Mouse (Mus musculus): ENCODE measurements at regions not wholly inside any gene's neighbourhood (a gene's known extent, or its start where the extent isn't known, plus 50 kb on each side); places are given as distances from the start of the nearest gene placed in this dataset.
A peak's percentile ranks its signal among the peaks of the same experiment; 100 is the strongest.

DNA sequence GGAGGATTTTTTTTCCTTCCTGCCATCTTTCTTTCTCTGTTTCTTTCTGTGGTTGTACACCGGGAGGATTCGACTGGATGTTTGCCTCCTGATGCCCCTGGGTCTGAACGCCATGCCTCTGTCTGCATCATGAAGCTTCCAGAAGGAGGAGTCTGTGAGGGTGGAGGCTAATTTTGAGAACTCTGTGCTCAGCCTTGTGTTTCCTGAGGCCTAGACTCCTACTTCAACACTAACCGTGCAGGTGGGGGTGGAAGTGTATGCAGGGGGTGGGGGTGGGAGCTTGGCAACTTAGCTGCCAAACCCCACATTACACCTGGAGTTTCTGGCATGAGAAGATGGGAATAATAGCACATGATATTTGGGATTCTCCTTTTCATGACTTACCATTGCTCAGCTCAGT, 82.0 kb upstream of the Sorcs3 start:
- Histone ChIP-seq H3K27ac (0 out of 2 replicates have a peak overlapping the region, but pooled peaks have one; percentile 4), H3K9me3 (ENCODE audit: control insufficient read depth, low read length) (no peaks in the 10 kb centered on the region), H3K4me1 (replicated peaks; ENCODE audit: control insufficient read depth, insufficient read depth, low read length) (peaks cover 3% of the 10 kb centered on the region; the same call in 1 of the 2 replicates), H3K36me3 (replicated peaks; ENCODE audit: control insufficient read depth, insufficient read depth) (no peaks in the 10 kb centered on the region), H3K9ac (no peak overlapping the region), H3K4me2 (replicated peaks) (no peak overlapping the region), H3K4me3 (replicated peaks; ENCODE audit: low read length) (no peak overlapping the region), H3K27me3 (ENCODE audit: control insufficient read depth, insufficient read depth, low read length) (no peaks in the 10 kb centered on the region)
- WGBS, result 68% methylated on average over 4 of the region's 4 CpGs
- DNase-seq (ENCODE audit: low spot score) (no peak), ATAC-seq (ENCODE audit: low FRiP score) (no peak)

GRCm38 (mm10) chr19:48125731-48126130, 80.1 kb upstream of the Sorcs3 start:
- no peaks in the 10 kb centered on the region for H3K9me3 ChIP-seq (ENCODE audit: control insufficient read depth, low read length)
- peaks cover 3% of the 10 kb centered on the region; the same call in 1 of the 2 replicates for H3K4me1 ChIP-seq (replicated peaks; ENCODE audit: control insufficient read depth, insufficient read depth, low read length)
- no peak overlapping the region for H3K4me3 ChIP-seq (replicated peaks; ENCODE audit: low read length)
- H3K27ac ChIP-seq, result no peak overlapping the region
- no peaks in the 10 kb centered on the region for H3K27me3 ChIP-seq (ENCODE audit: control insufficient read depth, insufficient read depth, low read length)
- DNase-seq (ENCODE audit: low spot score), result no peak
- ATAC-seq (ENCODE audit: low FRiP score), result no peak
- no peak overlapping the region for H3K9ac ChIP-seq
- no peak overlapping the region for H3K4me2 ChIP-seq (replicated peaks)
- WGBS, result 85% methylated on average over 6 of the region's 6 CpGs
- H3K36me3 ChIP-seq (replicated peaks; ENCODE audit: control insufficient read depth, insufficient read depth), result no peaks in the 10 kb centered on the region

DNA sequence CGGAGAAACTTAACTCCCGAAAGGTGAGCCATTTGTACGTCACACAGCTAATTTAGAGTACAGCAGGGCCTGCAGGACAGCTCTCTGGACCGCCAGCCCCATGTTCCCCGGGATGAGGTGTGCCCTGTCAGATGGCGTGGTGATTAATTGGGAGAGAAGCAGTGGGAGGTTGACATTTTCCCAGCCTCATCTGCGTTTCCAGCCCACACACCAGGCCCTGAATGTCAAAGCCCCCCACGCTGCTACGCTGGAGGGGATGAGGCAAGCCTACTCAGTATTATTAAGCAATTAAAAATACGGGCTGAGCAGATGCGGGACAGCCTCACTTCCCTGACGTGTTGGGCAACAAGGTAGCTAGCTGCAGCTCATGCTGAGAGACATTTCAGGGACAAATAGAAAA, 77.7 kb upstream of the Sorcs3 start:
- H3K4me3 ChIP-seq (replicated peaks; ENCODE audit: low read length), result no peak overlapping the region
- H3K36me3 ChIP-seq (replicated peaks; ENCODE audit: control insufficient read depth, insufficient read depth), result no peaks in the 10 kb centered on the region
- H3K27ac ChIP-seq, result no peak overlapping the region
- WGBS, result 39% methylated on average over 12 of the region's 12 CpGs
- H3K4me1 ChIP-seq (replicated peaks; ENCODE audit: control insufficient read depth, insufficient read depth, low read length), result peaks cover 3% of the 10 kb centered on the region; the same call in 1 of the 2 replicates
- ATAC-seq (ENCODE audit: low FRiP score), result no peak
- H3K9ac ChIP-seq, result no peak overlapping the region
- H3K9me3 ChIP-seq (ENCODE audit: control insufficient read depth, low read length), result no peaks in the 10 kb centered on the region
- no peaks in the 10 kb centered on the region for H3K27me3 ChIP-seq (ENCODE audit: control insufficient read depth, insufficient read depth, low read length)
- DNase-seq (ENCODE audit: low spot score), result no peak
- H3K4me2 ChIP-seq (replicated peaks), result no peak overlapping the region

DNA sequence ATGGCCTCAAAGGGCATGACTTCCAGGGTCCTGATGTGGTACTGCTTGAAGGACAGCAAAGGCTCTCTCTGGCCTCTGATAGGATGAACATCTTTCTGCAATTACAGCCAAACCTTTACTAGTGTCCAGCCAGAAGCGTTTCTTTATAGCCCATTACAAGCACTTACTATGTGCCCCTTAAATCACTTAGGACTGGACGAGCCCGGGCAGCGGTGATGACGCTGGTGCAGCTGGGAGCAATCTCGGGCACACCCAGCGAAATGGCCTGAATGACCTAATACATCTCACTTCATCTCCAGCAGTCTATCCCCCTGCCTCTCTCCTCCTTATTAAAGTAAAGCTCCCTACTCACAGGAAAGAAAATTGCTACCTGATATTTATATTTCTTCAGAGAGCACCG, 69.6 kb upstream of the Sorcs3 start:
- no peaks in the 10 kb centered on the region for H3K4me1 ChIP-seq (replicated peaks; ENCODE audit: control insufficient read depth, insufficient read depth, low read length)
- H3K4me2 ChIP-seq (replicated peaks), result no peak overlapping the region
- no peak overlapping the region for H3K4me3 ChIP-seq (replicated peaks; ENCODE audit: low read length)
- no peaks in the 10 kb centered on the region for H3K9me3 ChIP-seq (ENCODE audit: control insufficient read depth, low read length)
- H3K27me3 ChIP-seq (ENCODE audit: control insufficient read depth, insufficient read depth, low read length), result no peaks in the 10 kb centered on the region
- H3K27ac ChIP-seq, result no peak overlapping the region
- 79% methylated on average over 8 of the region's 8 CpGs for WGBS
- no peaks in the 10 kb centered on the region for H3K36me3 ChIP-seq (replicated peaks; ENCODE audit: control insufficient read depth, insufficient read depth)
- no peak overlapping the region for H3K9ac ChIP-seq
- DNase-seq (ENCODE audit: low spot score), result no peak
- ATAC-seq (ENCODE audit: low FRiP score), result no peak

GRCm38 (mm10) chr19:48144129-48144528, 61.7 kb upstream of the Sorcs3 start:
- Histone ChIP-seq H3K9ac (no peak overlapping the region), H3K4me3 (replicated peaks; ENCODE audit: low read length) (no peak overlapping the region), H3K4me2 (replicated peaks) (no peak overlapping the region), H3K27me3 (ENCODE audit: control insufficient read depth, insufficient read depth, low read length) (no peaks in the 10 kb centered on the region), H3K9me3 (ENCODE audit: control insufficient read depth, low read length) (no peaks in the 10 kb centered on the region), H3K27ac (no peak overlapping the region), H3K4me1 (replicated peaks; ENCODE audit: control insufficient read depth, insufficient read depth, low read length) (no peaks in the 10 kb centered on the region), H3K36me3 (replicated peaks; ENCODE audit: control insufficient read depth, insufficient read depth) (no peaks in the 10 kb centered on the region)
- 13% methylated on average over 1 of the region's 1 CpGs for WGBS
- ATAC-seq (ENCODE audit: low FRiP score) (no peak), DNase-seq (ENCODE audit: low spot score) (peak; percentile 81)

All from hindbrain, embryonic 14.5 days (tissue).